11 mouse cellular contexts compared by ENCODE assay signal in the genomic region with DNA sequence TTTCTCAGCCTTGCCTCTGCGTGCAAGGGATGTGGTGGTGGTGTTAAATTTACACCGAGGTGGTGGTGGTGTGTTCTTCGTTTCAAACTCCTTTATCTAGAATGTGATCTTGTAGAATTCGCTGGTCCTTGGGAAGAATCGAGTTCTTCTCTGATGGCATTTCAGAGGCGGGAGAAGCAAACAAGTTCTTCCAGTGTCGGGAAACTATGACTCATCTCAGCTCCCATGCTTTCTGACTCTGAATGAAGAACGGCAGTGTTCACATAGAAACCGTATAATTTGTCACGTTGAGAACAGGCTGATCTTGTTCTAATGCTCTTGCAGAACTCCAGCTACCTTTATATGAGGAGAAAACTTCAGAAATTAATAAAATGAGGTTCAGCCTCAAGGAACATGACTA.
A peak's percentile ranks its signal among the peaks of the same experiment; 100 is the strongest.
DNase-seq lines count a peak whose midpoint lies in the region; TF ChIP-seq lines count a peak whose summit lies in the region.
"Had no signal": no experiment of that assay in that cellular context is flagged by ENCODE, and none has a peak within 500 bp of the region (broad histone marks: within the 10 kb centered on the region; RNA-seq: fewer than 3 reads in every experiment).

No protein-coding gene starts in this region.

- H3ac ChIP-seq in myocyte (ENCODE audit: control insufficient read depth, insufficient read length) = no peak overlapping the region

- H3K79me2 ChIP-seq in myocyte (ENCODE audit: control insufficient read depth, insufficient read depth) = no peaks in the 10 kb centered on the region

- no peaks in the 10 kb centered on the region for H3K27me3 ChIP-seq in myocyte (ENCODE audit: control insufficient read depth, insufficient read depth, insufficient read length)
- H3K27me3 ChIP-seq: midbrain, embryonic 15.5 days had no signal

- TF ChIP-seq POLR2A in myocyte (IDR thresholded peaks at IDR 0.05; ENCODE audit: insufficient read length, low read depth) = no peak

- peak overlapping the region; percentile 33 for H3K4me2 ChIP-seq in myocyte (ENCODE audit: low read depth)
- H3K4me2 ChIP-seq: midbrain, embryonic 15.5 days had no signal

- DNase-seq in layer of hippocampus, adult 18-20 months (ENCODE audit: low spot score in 2 of 2) = peak; percentile 20 to 72
- no peak for DNase-seq in layer of hippocampus, postnatal 25 days (ENCODE audit: extremely low spot score in 1 of 2, low spot score in 1 of 2)
- peak; percentile 36 for DNase-seq in Muller cell, postnatal 12 days (ENCODE audit: inconsistent ontology term)
- peak; percentile 42 to 63 for DNase-seq in frontal cortex, postnatal 36 days (ENCODE audit: low spot score in 2 of 2)
- DNase-seq in B cell, adult 2 months = no peak
- DNase-seq in kidney, adult 8-10 months = no peak
- DNase-seq in kidney, postnatal 10 days = no peak
- DNase-seq: liver; thymus, postnatal 14 days had no signal

- H3K4me3 ChIP-seq in myocyte = no peak overlapping the region
- H3K4me3 ChIP-seq: midbrain, embryonic 15.5 days had no signal

- H3K36me3 ChIP-seq in myocyte (ENCODE audit: control insufficient read depth, insufficient read depth) = no peaks in the 10 kb centered on the region
- H3K36me3 ChIP-seq: midbrain, embryonic 15.5 days had no signal

TF ChIP-seq in myocyte, 11 proteins besides CTCF, POLR2A, EP300 and RAD21:
- no peak for TF ChIP-seq MYOG (IDR thresholded peaks at IDR 0.05; ENCODE audit: control insufficient read depth in 1 of 3, insufficient read depth in 1 of 3, insufficient read length in 2 of 3, low read depth in 2 of 3)
- no peak for TF ChIP-seq TCF3 (IDR thresholded peaks at IDR 0.05; ENCODE audit: insufficient read length, low read depth)
- TF ChIP-seq CEBPB (IDR thresholded peaks at IDR 0.05; ENCODE audit: insufficient read depth, poor library complexity, severe bottlenecking) = no peak
- TF ChIP-seq MAX (IDR thresholded peaks at IDR 0.05; ENCODE audit: low read depth) = no peak
- no peak for TF ChIP-seq SRF (IDR thresholded peaks at IDR 0.05; ENCODE audit: control insufficient read depth, insufficient read length, low read depth)
- no peak for TF ChIP-seq REST (IDR thresholded peaks at IDR 0.05; ENCODE audit: insufficient read depth, insufficient read length)
- no peak for TF ChIP-seq TCF12 (IDR thresholded peaks at IDR 0.05; ENCODE audit: insufficient read depth, poor library complexity, severe bottlenecking)
- no peak for TF ChIP-seq MYOD1 (IDR thresholded peaks at IDR 0.05; ENCODE audit: control insufficient read depth in 1 of 3, insufficient read length in 2 of 3, low read depth in 2 of 3)
- no peak for TF ChIP-seq E2F4 (IDR thresholded peaks at IDR 0.05; ENCODE audit: insufficient read depth)
- no peak for TF ChIP-seq POLR2AphosphoS2 (IDR thresholded peaks at IDR 0.05; ENCODE audit: insufficient read length, low read depth)
- TF ChIP-seq USF1 (IDR thresholded peaks at IDR 0.05; ENCODE audit: low read depth) = no peak

Comparison
In these comparisons a context has a peak if more than half of its experiments do, and no peak if none do; other contexts are left out.
1. DNase-seq: peak in layer of hippocampus, adult 18-20 months (2 of 2), Muller cell, postnatal 12 days (single experiment) and frontal cortex, postnatal 36 days (2 of 2); none in layer of hippocampus, postnatal 25 days (0 of 2), B cell, adult 2 months (0 of 2), kidney, adult 8-10 months (0 of 2) and kidney, postnatal 10 days (single experiment).